Mouse (Mus musculus) activated CD4-positive, CD25-positive, alpha-beta regulatory T cell, adult 9 weeks (primary cell): ENCODE data around the gene Rrp8. TPM values are rescaled to one million over a fixed set of nuclear protein-coding genes. Genes with fewer than 3 reads are reported as not detected.

Experiments
- polyA plus RNA-seq: library from polyadenylated mRNA; unstranded; fragments of 100-300 nt; shearing (Covaris generic); gene quantifications from one replicate; pipeline ENCODE4 v1.2.1, GENCODE M21; 2017

Gene Rrp8
- 37.0 TPM for polyA plus RNA-seq

GRCm38 (mm10) chr7:105736911-105737521 is at the start of gene Rrp8:
Gene Rrp8, minus strand, starts transcription at chr7:105737385.

DNA sequence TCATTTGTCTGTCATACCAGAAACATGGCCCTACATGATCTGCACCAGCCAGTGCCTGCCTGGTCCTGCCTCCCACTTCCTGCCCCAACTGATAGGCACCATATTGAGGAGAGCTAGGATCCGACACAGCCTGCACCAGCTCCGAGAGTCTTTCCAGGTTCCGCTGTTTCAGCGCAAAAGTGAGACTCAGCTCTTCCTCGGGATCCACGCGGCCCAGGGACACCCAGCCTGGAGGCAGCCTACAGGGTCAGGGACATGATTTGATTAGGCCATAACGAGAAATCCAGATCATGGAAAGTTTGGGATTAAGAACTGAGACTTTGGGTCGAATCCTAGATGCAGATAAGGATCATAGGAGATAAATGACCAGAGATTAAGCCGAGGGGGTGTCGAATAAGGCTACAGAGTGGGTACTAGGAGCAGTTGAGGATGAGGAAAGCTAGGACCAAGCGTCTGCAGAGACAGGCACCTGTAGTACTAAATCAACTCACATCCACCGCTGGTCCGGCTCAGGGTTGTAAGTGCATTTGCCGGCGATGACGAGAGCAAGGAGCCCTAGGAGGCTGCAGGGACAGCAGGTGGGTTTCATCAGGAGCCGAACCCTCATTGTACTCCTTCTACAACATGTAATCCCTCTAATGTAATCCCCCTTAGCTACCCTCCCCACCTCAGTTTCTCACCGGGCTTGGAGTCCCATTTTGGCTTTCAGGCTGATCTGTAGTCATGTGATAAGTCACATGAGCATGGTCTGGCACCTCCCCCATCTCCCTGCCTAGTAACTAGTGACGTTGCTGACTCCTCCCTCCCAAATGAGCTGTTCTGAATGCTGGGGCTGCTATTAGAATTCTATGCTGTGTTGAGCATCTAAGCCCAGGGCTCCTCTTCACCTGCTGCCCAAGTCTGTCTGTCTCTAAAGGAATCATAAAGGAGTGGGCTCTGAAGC is 14.6 kb upstream of the Rrp8 start, which contains the start of gene Tpp1:
Gene Tpp1 (minus strand): TSS at position 745 of the 943 bp plus-strand sequence.

GRCm38 (mm10) chr7:105743926-105744590 is 6.9 kb upstream of the Rrp8 start, which contains the start of gene Taf10:
Gene Taf10, minus strand, starts transcription at chr7:105744361.

DNA sequence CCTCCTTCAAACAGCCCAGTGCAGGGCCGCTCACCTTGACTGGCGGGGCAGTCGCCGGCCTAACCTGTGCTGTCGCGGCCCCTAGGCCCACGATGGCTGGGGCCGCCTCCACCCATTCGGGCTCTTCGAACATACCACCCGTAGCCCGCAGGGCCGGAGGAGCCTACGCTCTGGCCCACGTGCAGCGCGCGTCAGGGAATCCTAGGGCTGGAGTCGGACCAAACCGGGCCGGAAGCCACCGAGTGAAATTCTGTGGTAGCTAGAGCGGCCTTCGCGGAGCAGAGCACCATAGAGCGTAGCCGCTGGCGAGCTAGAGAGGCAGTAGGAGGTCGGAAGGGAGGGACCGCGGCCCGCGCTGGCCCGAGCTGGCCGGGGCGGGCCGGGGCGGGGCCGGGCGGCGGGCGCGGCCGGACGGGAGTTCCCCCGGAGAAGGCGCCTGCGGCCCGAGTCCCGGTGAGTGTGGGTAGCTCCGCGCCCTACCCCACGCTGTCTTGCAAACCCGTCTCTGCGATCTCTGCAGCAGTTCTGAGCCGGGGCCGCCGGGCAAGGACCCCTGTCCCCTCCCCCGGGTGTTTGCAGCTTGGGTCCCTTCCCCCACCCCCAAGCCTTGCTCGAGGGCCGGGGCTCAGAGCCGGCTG is 802 bp downstream of the Rrp8 start, which contains the start of gene Ilk:
Gene Ilk (plus strand): TSS at position 329 of the 638 bp plus-strand sequence.

Other genes with a start within 250 kb of the Rrp8 start
- 48.2 TPM for gene Smpd1, start 183.0 kb downstream of the Rrp8 start, polyA plus RNA-seq
- gene Apbb1, start 155.7 kb downstream of the Rrp8 start, polyA plus RNA-seq = 7.1 TPM
- gene Hpx, start 137.2 kb downstream of the Rrp8 start, polyA plus RNA-seq = not detected
- 2.4 TPM for gene Trim3, start 103.8 kb downstream of the Rrp8 start, polyA plus RNA-seq
- 218 TPM for gene Timm10b, start 97.3 kb downstream of the Rrp8 start, polyA plus RNA-seq
- gene Arfip2, start 97.0 kb downstream of the Rrp8 start, polyA plus RNA-seq = 25.1 TPM
- gene Gm45799, start 96.8 kb downstream of the Rrp8 start, polyA plus RNA-seq = 11.4 TPM
- gene Dnhd1, start 86.6 kb downstream of the Rrp8 start, polyA plus RNA-seq = 2.2 TPM
- gene Ilk, start 793 bp downstream of the Rrp8 start, polyA plus RNA-seq = 215 TPM
- gene Taf10, start 7.0 kb upstream of the Rrp8 start, polyA plus RNA-seq = 18.6 TPM
- 127 TPM for gene Tpp1, start 14.8 kb upstream of the Rrp8 start, polyA plus RNA-seq
- gene Dchs1, start 50.3 kb upstream of the Rrp8 start, polyA plus RNA-seq = not detected
- gene Mrpl17, start 73.7 kb upstream of the Rrp8 start, polyA plus RNA-seq = 160 TPM
- 369 TPM for gene Gm4070, start 216.6 kb upstream of the Rrp8 start, polyA plus RNA-seq